Comparison of ENCODE assay signal across 10 mouse cellular contexts in genomic region chr1:86634751-86635359, GRCm38 (mm10). TPM values are rescaled to one million over a fixed set of nuclear protein-coding genes. Genes with fewer than 3 reads are reported as not detected.
DNase-seq lines count a peak whose midpoint lies in the region; ATAC-seq and TF ChIP-seq lines count a peak whose summit lies in the region.
"Had no signal": no experiment of that assay in that cellular context is flagged by ENCODE, and none has a peak within 500 bp of the region (broad histone marks: within the 10 kb centered on the region; RNA-seq: fewer than 3 reads in every experiment).

No protein-coding gene starts in this region.

- H3K4me1 ChIP-seq in embryonic facial prominence, embryonic 13.5 days, result peaks cover 3% of the 10 kb centered on the region; the same call in 1 of the 2 replicates
- H3K4me1 ChIP-seq in neural tube, embryonic 14.5 days (ENCODE audit: control insufficient read depth, insufficient read depth, low read length), result peaks cover 16% of the 10 kb centered on the region; the same call in 1 of the 2 replicates

- peak overlapping the region; percentile 37 for H3K4me2 ChIP-seq in embryonic facial prominence, embryonic 13.5 days
- H3K4me2 ChIP-seq in neural tube, embryonic 14.5 days (ENCODE audit: low read depth, low read length), result no peak overlapping the region

- no peak for ATAC-seq in embryonic facial prominence, embryonic 13.5 days (ENCODE audit: insufficient number of reproducible peaks, insufficient read depth, low FRiP score, low TSS enrichment, low read depth)
- peak; percentile 93 for ATAC-seq in neural tube, embryonic 14.5 days (ENCODE audit: low read depth)

- H3K27ac ChIP-seq in layer of hippocampus, adult 2 months, result no peak overlapping the region
- H3K27ac ChIP-seq in embryonic facial prominence, embryonic 13.5 days, result no peak overlapping the region
- no peak overlapping the region for H3K27ac ChIP-seq in neural tube, embryonic 14.5 days (ENCODE audit: low read depth, low read length)

- peak; percentile 13 for DNase-seq in layer of hippocampus, adult 9-11 months
- DNase-seq in layer of hippocampus, adult 2 months (ENCODE audit: low spot score in 2 of 2), result no peak
- DNase-seq in kidney, postnatal 10 days, result peak; percentile 29
- DNase-seq in spleen, postnatal 4 days (ENCODE audit: low spot score in 2 of 2), result no peak
- no peak for DNase-seq in adipocyte (ENCODE audit: low spot score)
- DNase-seq in thymus, postnatal 14 days, result no peak

- H3K9ac ChIP-seq in embryonic facial prominence, embryonic 13.5 days, result no peak overlapping the region
- no peak overlapping the region for H3K9ac ChIP-seq in neural tube, embryonic 14.5 days (replicated peaks; ENCODE audit: low read depth, low read length)

- H3K9me3 ChIP-seq in embryonic facial prominence, embryonic 13.5 days, result no peaks in the 10 kb centered on the region
- no peaks in the 10 kb centered on the region for H3K9me3 ChIP-seq in neural tube, embryonic 14.5 days (ENCODE audit: control insufficient read depth, low read length)

- WGBS in embryonic facial prominence, embryonic 13.5 days, result 52% methylated on average over 6 of the region's 6 CpGs
- 50% methylated on average over 6 of the region's 6 CpGs for WGBS in neural tube, embryonic 14.5 days

- no peak overlapping the region for H3K4me3 ChIP-seq in layer of hippocampus, adult 2 months
- H3K4me3 ChIP-seq in embryonic facial prominence, embryonic 13.5 days, result no peak overlapping the region
- H3K4me3 ChIP-seq in neural tube, embryonic 14.5 days (ENCODE audit: low read depth, low read length), result no peak overlapping the region

- H3K27me3 ChIP-seq in embryonic facial prominence, embryonic 13.5 days, result no peaks in the 10 kb centered on the region
- no peaks in the 10 kb centered on the region for H3K27me3 ChIP-seq in neural tube, embryonic 14.5 days (ENCODE audit: control insufficient read depth, insufficient read depth, low read length)

- no peaks in the 10 kb centered on the region for H3K36me3 ChIP-seq in embryonic facial prominence, embryonic 13.5 days
- no peaks in the 10 kb centered on the region for H3K36me3 ChIP-seq in neural tube, embryonic 14.5 days (ENCODE audit: control insufficient read depth, insufficient read depth, low read length)

- TF ChIP-seq CTCF in layer of hippocampus, adult 2 months (conservative IDR thresholded peaks at IDR 0.05), result no peak

RNA-seq across cellular contexts. Expression of gene Nppc, which starts 35.5 kb away (rescaled TPM):
- total RNA-seq in layer of hippocampus, adult 2 months (2021), result 1 to 10 TPM; 6.4 to 8.3 TPM
- polyA plus RNA-seq in embryonic facial prominence, embryonic 13.5 days (2015; fragmentation: Nextera tagmentation; extraction: Ambion mirVana), result 1.6 and 3.2 TPM in 2 replicates
- polyA plus RNA-seq in neural tube, embryonic 14.5 days (2014; fragmentation: Nextera tagmentation; extraction: Ambion mirVana), result 13.4 and 18.4 TPM in 2 replicates
- total RNA-seq: adrenal gland, postnatal 36 days had no signal
- polyA plus RNA-seq: gonadal fat pad, adult 2 months had no signal

RNA-seq across cellular contexts. Expression of gene Cops7b, which starts 52.2 kb away (rescaled TPM):
- 10 to 100 TPM; 19.5 to 20.6 TPM for total RNA-seq in layer of hippocampus, adult 2 months (2021)
- 46.8 and 54.5 TPM in 2 replicates for polyA plus RNA-seq in embryonic facial prominence, embryonic 13.5 days (2015; fragmentation: Nextera tagmentation; extraction: Ambion mirVana)
- 52.1 and 55.7 TPM in 2 replicates for polyA plus RNA-seq in neural tube, embryonic 14.5 days (2014; fragmentation: Nextera tagmentation; extraction: Ambion mirVana)

RNA-seq across cellular contexts. Expression of gene Pde6d, which starts 52.4 kb away (rescaled TPM):
- total RNA-seq in layer of hippocampus, adult 2 months (2021), result 10 to 100 TPM; 49.0 to 54.7 TPM
- polyA plus RNA-seq in embryonic facial prominence, embryonic 13.5 days (2015; fragmentation: Nextera tagmentation; extraction: Ambion mirVana), result 70.7 and 78.5 TPM in 2 replicates
- polyA plus RNA-seq in neural tube, embryonic 14.5 days (2014; fragmentation: Nextera tagmentation; extraction: Ambion mirVana), result 92.9 and 97.4 TPM in 2 replicates

Comparison
In these comparisons a context has a peak if more than half of its experiments do, and no peak if none do; other contexts are left out.
1. DNase-seq: peak in layer of hippocampus, adult 9-11 months (single experiment) and kidney, postnatal 10 days (single experiment); none in layer of hippocampus, adult 2 months (0 of 2), spleen, postnatal 4 days (0 of 2), adipocyte (single experiment) and thymus, postnatal 14 days (single experiment).